Mouse (Mus musculus) ES-CJ7 (cell line): ENCODE measurements around the gene Pgbd5.

Experiments
- DNase-seq: peaks from one replicate; pipeline ENCODE4 v3.0.0; 2011; ENCODE audit warnings: low read depth, low spot score

The Pgbd5 gene

DNA sequence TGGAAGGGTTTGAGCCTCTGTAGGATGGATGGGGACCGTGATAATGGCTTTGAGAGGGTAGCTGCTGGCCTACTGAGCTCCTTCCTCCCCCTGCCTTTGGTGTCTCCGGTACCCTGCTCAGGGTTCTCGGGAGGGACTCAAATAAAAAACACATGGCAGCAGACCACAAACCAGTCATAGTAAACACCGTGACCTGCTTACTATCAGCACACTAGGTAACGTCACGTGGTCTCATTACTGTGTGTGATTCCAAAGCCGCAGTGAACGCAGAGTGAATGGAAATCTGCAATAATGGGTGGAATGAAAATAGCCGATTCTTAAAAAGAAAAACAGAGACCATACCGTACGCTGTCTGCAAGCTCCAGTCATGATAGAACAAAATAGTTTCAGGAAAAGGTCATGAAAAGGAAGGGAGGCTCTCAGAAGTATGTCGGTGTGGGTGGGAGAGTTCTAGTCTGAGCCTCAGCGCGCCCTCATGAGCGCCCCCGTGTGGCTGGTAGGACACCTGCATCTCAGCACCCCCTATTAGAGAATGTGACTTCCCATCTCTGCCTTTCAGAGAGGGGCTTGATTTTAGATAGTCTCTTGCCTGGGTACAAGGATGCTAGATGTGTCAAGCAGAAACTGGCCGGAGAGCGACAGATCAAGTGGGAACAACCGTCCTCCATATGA is 92.5 kb downstream of the Pgbd5 start:
- peak; percentile 60 for DNase-seq

DNA sequence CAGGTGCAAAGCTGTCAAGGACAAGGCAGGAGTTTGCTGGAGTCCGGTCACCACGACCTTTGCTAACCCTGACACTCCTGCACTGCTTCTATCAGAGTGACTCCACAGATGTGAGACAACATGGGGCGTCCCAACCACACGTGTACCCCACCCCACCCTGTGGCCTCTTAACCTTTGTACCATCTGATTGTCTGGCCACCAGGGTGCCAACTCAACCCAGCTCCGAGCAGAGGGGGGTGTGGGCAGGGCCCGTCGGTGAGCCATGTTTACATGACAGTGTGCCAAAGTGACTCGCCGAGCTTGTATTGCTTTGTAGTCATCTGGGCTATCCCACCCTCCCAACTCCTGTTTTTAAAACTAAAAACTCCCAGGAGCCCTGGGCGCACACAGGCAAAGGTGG is 94.4 kb downstream of the Pgbd5 start:
- no peak for DNase-seq

DNA sequence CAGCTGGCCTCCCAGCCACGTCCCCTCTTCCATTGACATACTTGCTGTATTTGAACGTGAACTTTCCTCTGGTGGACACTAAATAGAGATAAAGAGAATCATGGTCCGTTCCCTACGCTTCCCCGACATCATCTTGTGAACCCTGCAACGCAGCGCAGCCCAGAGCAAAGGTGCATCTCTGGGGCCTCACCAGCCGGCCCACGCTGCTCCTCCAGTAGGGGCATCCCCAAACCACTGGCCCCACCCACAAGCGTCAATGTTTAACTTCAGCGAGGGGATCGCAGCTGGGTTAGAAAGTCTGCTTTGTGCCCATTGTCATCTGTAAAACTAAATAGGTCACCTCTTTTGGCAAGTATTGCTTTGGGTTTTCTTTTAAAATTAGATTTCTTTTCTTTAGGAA is 95.5 kb downstream of the Pgbd5 start:
- DNase-seq, result no peak

- DNase-seq, result no peak
These were observed 96.3 kb downstream of the Pgbd5 start for GRCm38 (mm10) chr8:124343151-124343550.

GRCm38 (mm10) chr8:124340360-124341068 is 98.9 kb downstream of the Pgbd5 start:
- DNase-seq, result no peak

GRCm38 (mm10) chr8:124339742-124340141 is 99.7 kb downstream of the Pgbd5 start:
- DNase-seq, result no peak

DNA sequence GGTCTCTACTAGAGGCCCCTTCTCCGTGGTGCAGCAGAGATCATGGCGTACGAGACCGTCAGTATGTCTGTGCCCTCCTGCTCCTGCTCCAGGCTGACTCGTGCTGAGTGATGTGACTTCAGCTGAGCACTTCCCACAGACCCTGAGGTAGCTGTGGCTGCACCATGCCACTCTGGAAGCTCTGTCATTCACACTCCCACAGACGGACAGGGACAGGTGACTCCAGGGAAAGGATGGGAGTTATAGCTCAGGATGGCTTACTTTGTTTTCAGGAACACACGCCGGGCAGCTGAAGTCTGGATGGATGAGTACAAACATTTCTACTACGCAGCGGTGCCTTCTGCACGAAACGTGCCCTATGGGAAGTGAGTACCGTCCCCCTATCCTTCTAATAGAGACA is 103.2 kb downstream of the Pgbd5 start:
- DNase-seq, result no peak

DNA sequence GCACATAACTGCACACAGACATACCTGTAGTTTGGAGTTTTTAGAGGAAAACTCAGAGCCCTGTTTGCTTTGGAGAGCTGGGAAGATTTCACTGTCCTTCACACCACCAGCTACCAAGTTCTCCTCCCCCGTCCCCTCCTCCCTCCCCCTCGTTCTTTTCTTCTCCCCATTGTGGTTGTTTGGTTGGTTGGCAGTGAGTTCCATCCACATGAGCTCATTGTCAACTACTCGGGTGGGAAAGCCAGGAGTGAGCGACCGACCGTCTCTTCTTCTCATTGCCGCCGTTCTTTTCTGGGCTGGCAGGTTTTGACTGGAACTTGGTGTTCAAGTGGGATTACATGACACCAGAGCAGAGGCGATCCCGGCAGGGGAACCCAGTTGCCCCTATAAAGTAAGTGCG is 107.8 kb downstream of the Pgbd5 start:
- no peak for DNase-seq

GRCm38 (mm10) chr8:124331094-124331493 is 108.4 kb downstream of the Pgbd5 start:
- DNase-seq, result no peak

DNA sequence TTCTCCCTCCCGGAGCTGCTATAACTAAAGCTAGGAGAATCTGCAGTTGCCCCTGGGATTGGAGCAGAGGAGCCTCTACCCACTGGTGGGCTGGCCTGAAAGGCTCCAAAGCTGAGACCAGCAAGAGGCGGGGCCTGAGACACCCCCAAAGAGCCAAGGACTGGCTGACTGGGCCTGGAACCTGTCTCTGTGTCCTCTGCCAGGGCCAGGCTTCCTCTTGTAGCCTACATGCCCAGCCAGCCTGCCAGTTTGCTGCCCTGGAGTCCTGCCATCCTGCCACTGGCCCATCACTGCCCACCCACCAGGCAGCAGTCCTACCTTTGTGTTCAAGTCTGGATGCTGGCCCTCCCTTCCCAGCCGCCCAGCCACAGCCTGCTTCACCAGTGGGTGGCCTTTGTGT is 109.0 kb downstream of the Pgbd5 start:
- DNase-seq, result no peak

- DNase-seq, result no peak
These were observed 109.8 kb downstream of the Pgbd5 start for GRCm38 (mm10) chr8:124329690-124330089.

DNA sequence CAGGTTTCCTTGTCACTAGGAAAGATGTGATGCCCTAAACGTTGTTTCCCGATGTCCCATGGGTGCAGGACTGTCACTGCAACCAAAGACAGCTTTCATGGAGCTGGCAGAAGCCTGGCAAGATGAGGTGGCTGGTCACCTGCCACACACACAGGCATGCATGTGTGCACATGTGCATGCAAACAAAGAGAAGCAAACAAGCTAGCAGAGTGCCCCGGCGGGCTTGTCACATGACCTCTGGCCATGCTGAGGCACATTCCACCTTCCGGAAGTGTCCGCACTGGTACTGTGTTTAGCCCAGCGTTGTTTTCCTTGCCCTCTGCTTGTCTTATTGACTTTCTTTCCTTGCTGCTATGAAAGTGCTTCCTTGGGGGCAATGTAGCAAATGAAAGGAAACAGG is 111.2 kb downstream of the Pgbd5 start:
- DNase-seq, result no peak

DNA sequence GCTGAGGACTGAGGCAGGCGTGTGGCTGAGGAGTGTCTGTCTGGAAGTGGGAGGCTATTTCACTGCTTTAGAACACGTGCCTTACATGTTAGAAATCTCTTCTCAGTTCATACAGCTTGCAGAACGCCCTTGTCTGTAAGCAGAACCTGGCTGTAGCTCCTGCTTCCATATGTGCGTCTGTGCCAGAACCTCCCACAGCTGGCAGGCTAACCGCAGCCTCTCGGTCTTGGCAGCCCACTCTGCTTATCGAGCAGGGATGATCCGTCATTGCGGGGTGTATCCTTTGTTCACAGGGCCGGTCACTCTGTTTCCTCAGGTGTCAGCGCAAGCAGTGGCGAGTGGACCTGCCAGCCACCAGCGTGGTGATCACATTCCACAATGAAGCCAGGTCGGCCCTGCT is 116.1 kb downstream of the Pgbd5 start:
- DNase-seq, result no peak

GRCm38 (mm10) chr8:124321227-124321840 is 118.1 kb downstream of the Pgbd5 start:
- DNase-seq, result no peak

DNA sequence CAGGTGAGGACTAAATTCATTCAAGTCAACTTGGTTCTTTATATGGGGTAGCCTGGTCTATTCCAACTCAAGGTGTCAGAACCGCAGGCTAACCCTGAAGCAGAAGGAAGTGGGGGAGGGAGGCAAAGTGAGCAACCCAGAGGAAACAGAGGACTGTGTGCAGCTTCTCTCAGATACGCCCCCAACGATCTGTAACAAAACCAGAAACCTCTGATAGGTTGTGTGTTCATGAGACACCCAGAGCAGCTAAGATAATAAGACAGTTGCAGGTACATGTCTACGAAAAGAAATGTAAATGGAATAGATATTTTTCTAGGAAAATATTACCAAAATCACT is 120.2 kb downstream of the Pgbd5 start:
- DNase-seq, result no peak
